Mouse (Mus musculus) lung, postnatal 0 days (tissue): ENCODE data around the gene Arid1a. TPM values are rescaled to one million over a fixed set of nuclear protein-coding genes. Genes with fewer than 3 reads are reported as not detected.
A peak's percentile ranks its signal among the peaks of the same experiment; 100 is the strongest.
"Not testable (repeated sequence)": the region's sequence is repeated elsewhere in the genome, so short reads cannot be mapped to it uniquely, and the experiment has no call there.

ENCODE experiments used
- ATAC-seq: fragments of 200-750 bp; cut with Nextera tagmentation; 2 replicates; pipeline ENCODE4 v1.8.0; 2017; ENCODE audit warnings: moderate library complexity
- DNase-seq: peaks from one replicate; pipeline ENCODE4 v3.0.0-alpha.2; 2016; ENCODE audit warnings: low spot score
- H3K27ac ChIP-seq: fragments of 300-500 bp; sonication (generic); 2 replicates; pipeline ENCODE4 v1.5.1; 2014; ENCODE audit warnings: antibody characterized with exemption, mild to moderate bottlenecking, low read length, mixed read lengths
- H3K27me3 ChIP-seq: fragments of 300-500 bp; sonication (generic); replicated peaks from 2 replicates; pipeline ENCODE4 v1.6.1; 2014; ENCODE audit warnings: low read length, mixed read lengths; ENCODE audit not compliant: insufficient read depth
- H3K36me3 ChIP-seq: fragments of 300-500 bp; sonication (generic); 2 replicates; pipeline ENCODE4 v1.6.1; 2014; ENCODE audit warnings: low read length, mixed read lengths; ENCODE audit not compliant: insufficient read depth
- H3K4me1 ChIP-seq: fragments of 300-500 bp; sonication (generic); 2 replicates; pipeline ENCODE4 v1.6.1; 2014; ENCODE audit warnings: antibody characterized with exemption, low read depth, low read length, mixed read lengths; ENCODE audit not compliant: insufficient read depth
- H3K4me2 ChIP-seq: fragments of 300-500 bp; sonication (generic); replicated peaks from 2 replicates; pipeline ENCODE4 v1.6.1; 2014; ENCODE audit warnings: low read depth, mild to moderate bottlenecking, low read length, moderate library complexity, mixed read lengths
- H3K4me3 ChIP-seq: fragments of 300-500 bp; sonication (generic); 2 replicates; pipeline ENCODE4 v1.5.1; 2014; ENCODE audit warnings: low read depth, low read length
- H3K9ac ChIP-seq: fragments of 300-500 bp; sonication (generic); replicated peaks from 2 replicates; pipeline ENCODE4 v1.6.1; 2014; ENCODE audit warnings: low read depth, mild to moderate bottlenecking
- H3K9me3 ChIP-seq: fragments of 300-500 bp; sonication (generic); 2 replicates; pipeline ENCODE4 v1.6.1; 2016; ENCODE audit warnings: low read length, mixed read lengths
- CTCF ChIP-seq: IDR thresholded peaks from 2 replicates; pipeline ENCODE4 v1.5.1; 2016; ENCODE audit warnings: antibody characterized with exemption, mild to moderate bottlenecking
- EP300 ChIP-seq: IDR thresholded peaks from 2 replicates; pipeline ENCODE4 v1.6.1; 2016; ENCODE audit warnings: antibody characterized with exemption, mild to moderate bottlenecking, control low read depth
- WGBS: fragments of 180-500 bp; shearing (Covaris S2); extraction: QIAGEN DNeasy Blood & Tissue Kit; methylation state at CpG from one replicate; pipeline ENCODE4 v1.1.7; 2014; 5-methylcytosine and 5-hydroxymethylcytosine counted together
- polyA plus RNA-seq: library from polyadenylated mRNA; unstranded; fragments of >200 nt; fragmentation: Nextera tagmentation; extraction: Ambion mirVana; gene quantifications from 2 replicates; pipeline ENCODE4 v1.2.1, GENCODE M21; 2015

Arid1a gene
- polyA plus RNA-seq, 1 experiment from 2014 or later: 13.7 TPM

- H3K27ac ChIP-seq, H3K36me3 ChIP-seq, H3K27me3 ChIP-seq: not testable (repeated sequence)
These were observed 102.5 kb downstream of the Arid1a start for GRCm38 (mm10) chr4:133654070-133654469.

GRCm38 (mm10) chr4:133652746-133653145, 103.8 kb downstream of the Arid1a start:
- WGBS: 78% methylated on average over 10 of the region's 10 CpGs
- TF ChIP-seq EP300 (no peak), CTCF (no peak)
- ATAC-seq (no peak), DNase-seq (no peak)
- Histone ChIP-seq H3K36me3 (no peaks in the 10 kb centered on the region), H3K27me3 (no peaks in the 10 kb centered on the region), H3K4me2 (no peak overlapping the region), H3K4me1 (peaks cover 2% of the 10 kb centered on the region; the same call in 1 of the 2 replicates), H3K27ac (no peak overlapping the region), H3K4me3 (no peak overlapping the region), H3K9ac (no peak overlapping the region), H3K9me3 (no peaks in the 10 kb centered on the region)

More at GRCm38 (mm10) chr4:133654070-133654469, 102.5 kb downstream of the Arid1a start:
- TF ChIP-seq CTCF: peak; percentile 12; the same call in 1 of the 2 replicates
- not testable (repeated sequence) for ATAC-seq, H3K9ac ChIP-seq, H3K4me2 ChIP-seq, H3K4me3 ChIP-seq, H3K9me3 ChIP-seq, H3K4me1 ChIP-seq, DNase-seq
- WGBS: 94% methylated on average over 5 of the region's 5 CpGs

GRCm38 (mm10) chr4:133651986-133652385, 104.6 kb downstream of the Arid1a start:
- no peak overlapping the region for H3K9ac ChIP-seq

GRCm38 (mm10) chr4:133651445-133651844, 105.1 kb downstream of the Arid1a start:
- Histone ChIP-seq H3K27me3 (no peaks in the 10 kb centered on the region), H3K9me3 (no peaks in the 10 kb centered on the region), H3K36me3 (no peaks in the 10 kb centered on the region), H3K4me1 (no peaks in the 10 kb centered on the region), H3K4me3 (no peak overlapping the region), H3K27ac (no peak overlapping the region), H3K4me2 (no peak overlapping the region), H3K9ac (no peak overlapping the region)
- DNase-seq: no peak
- no peak for ATAC-seq
- TF ChIP-seq CTCF: no peak
- TF ChIP-seq EP300: no peak
- 24% methylated on average over 10 of the region's 10 CpGs for WGBS

More at GRCm38 (mm10) chr4:133651986-133652385, 104.6 kb downstream of the Arid1a start:
- no peak overlapping the region for H3K27ac ChIP-seq
- no peak overlapping the region for H3K4me2 ChIP-seq
- ATAC-seq (no peak), DNase-seq (no peak)
- TF ChIP-seq EP300 (no peak), CTCF (no peak)
- H3K9me3 ChIP-seq: no peaks in the 10 kb centered on the region
- H3K36me3 ChIP-seq: no peaks in the 10 kb centered on the region
- WGBS: 47% methylated on average over 4 of the region's 4 CpGs
- H3K27me3 ChIP-seq: no peaks in the 10 kb centered on the region
- H3K4me1 ChIP-seq: no peaks in the 10 kb centered on the region
- H3K4me3 ChIP-seq: no peak overlapping the region

GRCm38 (mm10) chr4:133649989-133650699, 106.4 kb downstream of the Arid1a start, which contains the start of gene Zdhhc18:
Zdhhc18 (minus strand) TSS chr4:133650154.
- Histone ChIP-seq H3K4me3 (peak within 1 kb of the TSS; percentile 21; the same call in 1 of the 2 replicates), H3K9ac (no peak within 1 kb of the TSS), H3K27me3 (no peaks in the 10 kb centered on the region), H3K4me1 (no peaks in the 10 kb centered on the region), H3K9me3 (no peaks in the 10 kb centered on the region), H3K27ac (peak within 1 kb of the TSS; percentile 45), H3K36me3 (no peaks in the 10 kb centered on the region), H3K4me2 (peak within 1 kb of the TSS; percentile 45)
- DNase-seq (peak; percentile 92), ATAC-seq (peak; percentile 90)
- WGBS: 30% methylated on average over 7 of the region's 7 CpGs
- TF ChIP-seq EP300: peak; percentile 42
- TF ChIP-seq CTCF: peak; percentile 84

- ATAC-seq, H3K9me3 ChIP-seq, H3K4me1 ChIP-seq, H3K36me3 ChIP-seq, H3K9ac ChIP-seq, H3K27me3 ChIP-seq, DNase-seq: not testable (repeated sequence)
- H3K4me2 ChIP-seq: peak overlapping the region; percentile 45; the same call in 1 of the 2 replicates
- peak overlapping the region; percentile 45 for H3K27ac ChIP-seq
- H3K4me3 ChIP-seq: peak overlapping the region; percentile 21; the same call in 1 of the 2 replicates
- WGBS: 82% methylated on average over 5 of the region's 5 CpGs
These were observed 107.1 kb downstream of the Arid1a start for GRCm38 (mm10) chr4:133649464-133649863.
